Mouse (Mus musculus) bone marrow macrophage, adult 2 months (primary cell): ENCODE results near the gene Myo1b.

Experiments
- CTCF ChIP-seq: IDR thresholded peaks from 2 replicates; pipeline ENCODE4 v1.5.1; 2012; ENCODE audit warnings: low read depth, mild to moderate bottlenecking, low read length, moderate library complexity
- POLR2A ChIP-seq: IDR thresholded peaks from 2 replicates; pipeline ENCODE4 v1.6.1; 2012; ENCODE audit warnings: mild to moderate bottlenecking, low read depth, low read length, borderline replicate concordance

- TF ChIP-seq POLR2A (no peak), CTCF (no peak)
These were observed 6.9 kb upstream of the Myo1b start for GRCm38 (mm10) chr1:51922820-51923219.
